Mouse (Mus musculus): Measurements from ENCODE around the gene Arhgap5. TPM values are rescaled to one million over a fixed set of nuclear protein-coding genes. Genes with fewer than 3 reads are reported as not detected.

The Arhgap5 gene
- polyA plus RNA-seq, 1 experiment from 2014 or later = 40.2 TPM

- H3K27me3 ChIP-seq = no peaks in the 10 kb centered on the region
- H3K36me3 ChIP-seq = no peaks in the 10 kb centered on the region
- no peak for ATAC-seq (replicated peaks; ENCODE audit: low FRiP score)
- peak overlapping the region; percentile 89 for H3K27ac ChIP-seq
- H3K4me1 ChIP-seq = peaks cover 11% of the 10 kb centered on the region
- peak overlapping the region; percentile 83 for H3K4me3 ChIP-seq (replicated peaks)
- 51% methylated on average over 13 of the region's 13 CpGs for WGBS
- H3K9me3 ChIP-seq (replicated peaks) = no peaks in the 10 kb centered on the region
- peak overlapping the region; percentile 75 for H3K4me2 ChIP-seq
- peak overlapping the region; percentile 64 for H3K9ac ChIP-seq
Observed at GRCm38 (mm10) chr12:52604992-52605652, 101.3 kb downstream of the Arhgap5 start.

- Histone ChIP-seq H3K9ac (no peak overlapping the region), H3K27me3 (no peaks in the 10 kb centered on the region), H3K36me3 (no peaks in the 10 kb centered on the region), H3K27ac (no peak overlapping the region), H3K4me3 (replicated peaks) (no peak overlapping the region), H3K9me3 (replicated peaks) (no peaks in the 10 kb centered on the region), H3K4me1 (peaks cover 5% of the 10 kb centered on the region), H3K4me2 (no peak overlapping the region)
- no peak for ATAC-seq (replicated peaks; ENCODE audit: low FRiP score)
- 65% methylated on average over 4 of the region's 4 CpGs for WGBS
Observed at GRCm38 (mm10) chr12:52607411-52607810, 103.6 kb downstream of the Arhgap5 start.

GRCm38 (mm10) chr12:52615703-52616102, 111.9 kb downstream of the Arhgap5 start:
- no peak overlapping the region for H3K27ac ChIP-seq
- ATAC-seq (replicated peaks; ENCODE audit: low FRiP score) = no peak
- no peaks in the 10 kb centered on the region for H3K36me3 ChIP-seq
- no peaks in the 10 kb centered on the region for H3K4me1 ChIP-seq
- WGBS = 85% methylated on average over 3 of the region's 3 CpGs
- H3K9ac ChIP-seq = no peak overlapping the region
- no peak overlapping the region for H3K4me3 ChIP-seq (replicated peaks)
- H3K9me3 ChIP-seq (replicated peaks) = no peaks in the 10 kb centered on the region
- H3K27me3 ChIP-seq = no peaks in the 10 kb centered on the region
- no peak overlapping the region for H3K4me2 ChIP-seq

- WGBS = 85% methylated on average over 5 of the region's 5 CpGs
- no peak for ATAC-seq (replicated peaks; ENCODE audit: low FRiP score)
- Histone ChIP-seq H3K27ac (no peak overlapping the region), H3K4me3 (replicated peaks) (no peak overlapping the region), H3K9me3 (replicated peaks) (no peaks in the 10 kb centered on the region), H3K4me2 (no peak overlapping the region), H3K36me3 (no peaks in the 10 kb centered on the region), H3K27me3 (no peaks in the 10 kb centered on the region), H3K4me1 (no peaks in the 10 kb centered on the region), H3K9ac (no peak overlapping the region)
Observed at GRCm38 (mm10) chr12:52618418-52619040, 114.8 kb downstream of the Arhgap5 start.

- Histone ChIP-seq H3K27me3 (no peaks in the 10 kb centered on the region), H3K9me3 (replicated peaks) (no peaks in the 10 kb centered on the region), H3K36me3 (no peaks in the 10 kb centered on the region), H3K27ac (no peak overlapping the region), H3K4me3 (replicated peaks) (no peak overlapping the region), H3K4me1 (no peaks in the 10 kb centered on the region), H3K9ac (no peak overlapping the region), H3K4me2 (no peak overlapping the region)
- no peak for ATAC-seq (replicated peaks; ENCODE audit: low FRiP score)
Observed at GRCm38 (mm10) chr12:52619644-52620043, 115.9 kb downstream of the Arhgap5 start.

Other genes with a start within 250 kb of the Arhgap5 start
- 0.53 and 0.78 TPM in 2 replicates for gene Akap6, start 195.4 kb downstream of the Arhgap5 start, polyA plus RNA-seq (2015; fragmentation: Nextera tagmentation; extraction: Ambion mirVana)

All from kidney, embryonic 15.5 days (tissue).